Mouse (Mus musculus) hindbrain, embryonic 13.5 days (tissue): Measurements from ENCODE around the gene Nme3. TPM values are rescaled to one million over a fixed set of nuclear protein-coding genes. Genes with fewer than 3 reads are reported as not detected.

ENCODE experiments used
- ATAC-seq: fragments of 200-750 bp; cut with Nextera tagmentation; 2 replicates; pipeline ENCODE4 v1.8.0; 2017; ENCODE audit warnings: moderate TSS enrichment; ENCODE audit not compliant: low FRiP score
- H3K27ac ChIP-seq: fragments of 300-500 bp; sonication (generic); 2 replicates; pipeline ENCODE4 v1.5.1; 2015; ENCODE audit warnings: inconsistent platforms, mild to moderate bottlenecking, moderate library complexity
- H3K27me3 ChIP-seq: fragments of 300-500 bp; sonication (generic); 2 replicates; pipeline ENCODE4 v1.6.1; 2015; ENCODE audit warnings: mild to moderate bottlenecking, inconsistent platforms
- H3K36me3 ChIP-seq: fragments of 300-500 bp; sonication (generic); 2 replicates; pipeline ENCODE4 v1.6.1; 2015; ENCODE audit warnings: mild to moderate bottlenecking, inconsistent platforms
- H3K4me1 ChIP-seq: fragments of 300-500 bp; sonication (generic); replicated peaks from 2 replicates; pipeline ENCODE4 v1.6.1; 2015; ENCODE audit warnings: inconsistent platforms
- H3K4me2 ChIP-seq: fragments of 300-500 bp; sonication (generic); 2 replicates; pipeline ENCODE4 v1.6.1; 2015; ENCODE audit warnings: inconsistent platforms, mild to moderate bottlenecking, moderate library complexity
- H3K4me3 ChIP-seq: fragments of 300-500 bp; sonication (generic); 2 replicates; pipeline ENCODE4 v1.5.1; 2015; ENCODE audit warnings: mild to moderate bottlenecking, inconsistent platforms
- H3K9ac ChIP-seq: fragments of 300-500 bp; sonication (generic); 2 replicates; pipeline ENCODE4 v1.6.1; 2015; ENCODE audit warnings: mild to moderate bottlenecking, inconsistent platforms
- H3K9me3 ChIP-seq: fragments of 300-500 bp; sonication (generic); 2 replicates; pipeline ENCODE4 v1.6.1; 2016; ENCODE audit warnings: inconsistent platforms
- WGBS: fragments of 180-500 bp; shearing (Covaris S2); methylation state at CpG from one replicate; pipeline ENCODE4 v1.1.7; 2015; 5-methylcytosine and 5-hydroxymethylcytosine counted together
- polyA plus RNA-seq: library from polyadenylated mRNA; unstranded; fragments of >200 nt; fragmentation: Nextera tagmentation; extraction: Ambion mirVana; gene quantifications from 2 replicates; pipeline ENCODE4 v1.2.1, GENCODE M21; 2015

The Nme3 gene
- polyA plus RNA-seq: 78.4 and 82.7 TPM in 2 replicates

- peak; percentile 65 for ATAC-seq
- peaks cover 46% of the 10 kb centered on the region for H3K4me1 ChIP-seq
- no peaks in the 10 kb centered on the region for H3K27me3 ChIP-seq
- H3K36me3 ChIP-seq: peaks cover 68% of the 10 kb centered on the region
- WGBS: 2% methylated on average over 50 of the region's 50 CpGs
- peak within 1 kb of the TSS; percentile 100 for H3K4me2 ChIP-seq
- H3K27ac ChIP-seq: peak within 1 kb of the TSS; percentile 91
- H3K4me3 ChIP-seq: peak within 1 kb of the TSS; percentile 70
- H3K9me3 ChIP-seq: no peaks in the 10 kb centered on the region
- peak within 1 kb of the TSS; percentile 96 for H3K9ac ChIP-seq
Measured at GRCm38 (mm10) chr17:24896241-24896992, at the start of gene Nme3. Nme3 (plus strand) TSS chr17:24896500.

GRCm38 (mm10) chr17:24847386-24847785 is 48.9 kb upstream of the Nme3 start:
- Histone ChIP-seq H3K27ac (no peak overlapping the region), H3K9ac (no peak overlapping the region), H3K9me3 (no peaks in the 10 kb centered on the region), H3K4me2 (no peak overlapping the region), H3K4me1 (peaks cover 27% of the 10 kb centered on the region), H3K4me3 (no peak overlapping the region), H3K27me3 (peaks cover 18% of the 10 kb centered on the region), H3K36me3 (no peaks in the 10 kb centered on the region)
- 97% methylated on average over 1 of the region's 1 CpGs for WGBS
- no peak for ATAC-seq

GRCm38 (mm10) chr17:24848600-24849031 is 47.7 kb upstream of the Nme3 start:
- H3K27ac ChIP-seq: no peak overlapping the region
- peaks cover 18% of the 10 kb centered on the region for H3K27me3 ChIP-seq
- H3K9ac ChIP-seq: peak overlapping the region; percentile 29; the same call in 1 of the 2 replicates
- H3K9me3 ChIP-seq: no peaks in the 10 kb centered on the region
- peak overlapping the region; percentile 91 for H3K4me2 ChIP-seq
- H3K4me1 ChIP-seq: peaks cover 27% of the 10 kb centered on the region
- H3K36me3 ChIP-seq: peaks cover 6% of the 10 kb centered on the region
- H3K4me3 ChIP-seq: peak overlapping the region; percentile 80
- no peak for ATAC-seq

- Histone ChIP-seq H3K9ac (peak overlapping the region; percentile 84), H3K9me3 (no peaks in the 10 kb centered on the region), H3K36me3 (peaks cover 16% of the 10 kb centered on the region), H3K27ac (peak overlapping the region; percentile 95), H3K4me3 (peak overlapping the region; percentile 80), H3K4me1 (peaks cover 27% of the 10 kb centered on the region), H3K4me2 (peak overlapping the region; percentile 91), H3K27me3 (peaks cover 13% of the 10 kb centered on the region)
- ATAC-seq: no peak; the same call in 1 of the 2 replicates
- under 1% methylated on average over 21 of the region's 21 CpGs for WGBS
Measured at GRCm38 (mm10) chr17:24849733-24850064, 46.6 kb upstream of the Nme3 start.

- peak within 1 kb of the TSS; percentile 91 for H3K4me2 ChIP-seq
- H3K4me1 ChIP-seq: peaks cover 27% of the 10 kb centered on the region
- peaks cover 18% of the 10 kb centered on the region for H3K36me3 ChIP-seq
- peak within 1 kb of the TSS; percentile 84 for H3K9ac ChIP-seq
- peaks cover 9% of the 10 kb centered on the region for H3K27me3 ChIP-seq
- WGBS: under 1% methylated on average over 58 of the region's 58 CpGs
- peak within 1 kb of the TSS; percentile 80 for H3K4me3 ChIP-seq
- H3K9me3 ChIP-seq: no peaks in the 10 kb centered on the region
- ATAC-seq: peak; percentile 100
- peak within 1 kb of the TSS; percentile 95 for H3K27ac ChIP-seq
Measured at GRCm38 (mm10) chr17:24850065-24850772, 46.1 kb upstream of the Nme3 start, which contains the start of gene Fahd1. Fahd1 (minus strand) TSS chr17:24850364.

GRCm38 (mm10) chr17:24850773-24851127 is 45.5 kb upstream of the Nme3 start:
- peak overlapping the region; percentile 95 for H3K27ac ChIP-seq
- 2% methylated on average over 20 of the region's 20 CpGs for WGBS
- H3K27me3 ChIP-seq: peaks cover 7% of the 10 kb centered on the region
- peak overlapping the region; percentile 91 for H3K4me2 ChIP-seq
- no peak for ATAC-seq
- peaks cover 24% of the 10 kb centered on the region for H3K36me3 ChIP-seq
- peak overlapping the region; percentile 80 for H3K4me3 ChIP-seq
- peaks cover 27% of the 10 kb centered on the region for H3K4me1 ChIP-seq
- H3K9me3 ChIP-seq: no peaks in the 10 kb centered on the region
- H3K9ac ChIP-seq: peak overlapping the region; percentile 82

GRCm38 (mm10) chr17:24851381-24852125 is 44.7 kb upstream of the Nme3 start:
- 85% methylated on average over 10 of the region's 10 CpGs for WGBS

GRCm38 (mm10) chr17:24855838-24856464 is 40.3 kb upstream of the Nme3 start:
- H3K4me1 ChIP-seq: peaks cover 9% of the 10 kb centered on the region
- 81% methylated on average over 3 of the region's 3 CpGs for WGBS
- ATAC-seq: no peak
- H3K4me3 ChIP-seq: no peak overlapping the region
- no peak overlapping the region for H3K4me2 ChIP-seq
- H3K9me3 ChIP-seq: no peaks in the 10 kb centered on the region
- no peak overlapping the region for H3K9ac ChIP-seq
- peaks cover 61% of the 10 kb centered on the region for H3K36me3 ChIP-seq
- no peak overlapping the region for H3K27ac ChIP-seq
- peaks cover 7% of the 10 kb centered on the region for H3K27me3 ChIP-seq

More at GRCm38 (mm10) chr17:24851381-24852125, 44.7 kb upstream of the Nme3 start:
- Histone ChIP-seq H3K9ac (peak overlapping the region; percentile 82), H3K4me1 (peaks cover 27% of the 10 kb centered on the region), H3K27me3 (peaks cover 7% of the 10 kb centered on the region), H3K36me3 (peaks cover 30% of the 10 kb centered on the region), H3K9me3 (no peaks in the 10 kb centered on the region), H3K4me3 (peak overlapping the region; percentile 80), H3K4me2 (peak overlapping the region; percentile 91), H3K27ac (no peak overlapping the region)
- no peak for ATAC-seq

GRCm38 (mm10) chr17:24856589-24856988 is 39.7 kb upstream of the Nme3 start:
- no peak overlapping the region for H3K27ac ChIP-seq
- no peaks in the 10 kb centered on the region for H3K9me3 ChIP-seq
- H3K4me3 ChIP-seq: no peak overlapping the region
- H3K4me1 ChIP-seq: peaks cover 3% of the 10 kb centered on the region
- no peak for ATAC-seq
- H3K9ac ChIP-seq: no peak overlapping the region
- peaks cover 3% of the 10 kb centered on the region for H3K27me3 ChIP-seq
- H3K36me3 ChIP-seq: peaks cover 67% of the 10 kb centered on the region
- 91% methylated on average over 13 of the region's 13 CpGs for WGBS
- H3K4me2 ChIP-seq: no peak overlapping the region

- ATAC-seq: no peak
- Histone ChIP-seq H3K4me2 (no peak overlapping the region), H3K27me3 (no peaks in the 10 kb centered on the region), H3K9me3 (no peaks in the 10 kb centered on the region), H3K4me1 (no peaks in the 10 kb centered on the region), H3K36me3 (peaks cover 80% of the 10 kb centered on the region), H3K4me3 (no peak overlapping the region), H3K27ac (no peak overlapping the region), H3K9ac (no peak overlapping the region)
- WGBS: 86% methylated on average over 8 of the region's 8 CpGs
Measured at GRCm38 (mm10) chr17:24857831-24858470, 38.3 kb upstream of the Nme3 start.

- 85% methylated on average over 6 of the region's 6 CpGs for WGBS
- Histone ChIP-seq H3K9me3 (no peaks in the 10 kb centered on the region), H3K9ac (no peak overlapping the region; the same call in 1 of the 2 replicates)
Measured at GRCm38 (mm10) chr17:24858967-24859366, 37.3 kb upstream of the Nme3 start.

More at GRCm38 (mm10) chr17:24858967-24859366, 37.3 kb upstream of the Nme3 start:
- H3K27me3 ChIP-seq: no peaks in the 10 kb centered on the region
- peaks cover 79% of the 10 kb centered on the region for H3K36me3 ChIP-seq
- H3K27ac ChIP-seq: no peak overlapping the region
- H3K4me3 ChIP-seq: no peak overlapping the region
- H3K4me1 ChIP-seq: no peaks in the 10 kb centered on the region
- no peak overlapping the region for H3K4me2 ChIP-seq
- no peak for ATAC-seq
